Mouse (Mus musculus) embryonic facial prominence, embryonic 13.5 days (tissue): ENCODE measurements around the gene Fgfr2. TPM values are rescaled to one million over a fixed set of nuclear protein-coding genes. Genes with fewer than 3 reads are reported as not detected.

Experiments used
- ATAC-seq: fragments of 200-750 bp; cut with Nextera tagmentation; 2 replicates; pipeline ENCODE4 v1.8.0; 2017; ENCODE audit warnings: low read depth; ENCODE audit not compliant: insufficient number of reproducible peaks, insufficient read depth, low FRiP score, low TSS enrichment
- H3K27ac ChIP-seq: fragments of 300-500 bp; sonication (generic); 2 replicates; pipeline ENCODE4 v1.5.1; 2015; ENCODE audit warnings: moderate library complexity, mild to moderate bottlenecking, inconsistent platforms
- H3K27me3 ChIP-seq: fragments of 300-500 bp; sonication (generic); 2 replicates; pipeline ENCODE4 v1.6.1; 2015; ENCODE audit warnings: mild to moderate bottlenecking, inconsistent platforms
- H3K36me3 ChIP-seq: fragments of 300-500 bp; sonication (generic); 2 replicates; pipeline ENCODE4 v1.6.1; 2015; ENCODE audit warnings: mild to moderate bottlenecking, inconsistent platforms
- H3K4me1 ChIP-seq: fragments of 300-500 bp; sonication (generic); 2 replicates; pipeline ENCODE4 v1.6.1; 2015; ENCODE audit warnings: inconsistent platforms
- H3K4me2 ChIP-seq: fragments of 300-500 bp; sonication (generic); 2 replicates; pipeline ENCODE4 v1.6.1; 2015; ENCODE audit warnings: moderate library complexity, mild to moderate bottlenecking, inconsistent platforms
- H3K4me3 ChIP-seq: fragments of 300-500 bp; sonication (generic); 2 replicates; pipeline ENCODE4 v1.5.1; 2015; ENCODE audit warnings: mild to moderate bottlenecking, inconsistent platforms
- H3K9ac ChIP-seq: fragments of 300-500 bp; sonication (generic); 2 replicates; pipeline ENCODE4 v1.6.1; 2015; ENCODE audit warnings: mild to moderate bottlenecking, inconsistent platforms
- H3K9me3 ChIP-seq: fragments of 300-500 bp; sonication (generic); 2 replicates; pipeline ENCODE4 v1.6.1; 2016; ENCODE audit warnings: inconsistent platforms
- WGBS: fragments of 180-500 bp; shearing (Covaris S2); methylation state at CpG from one replicate; pipeline ENCODE4 v1.1.7; 2015; ENCODE audit warnings: mixed read lengths; 5-methylcytosine and 5-hydroxymethylcytosine counted together
- polyA plus RNA-seq: library from polyadenylated mRNA; unstranded; fragments of >200 nt; fragmentation: Nextera tagmentation; extraction: Ambion mirVana; gene quantifications from 2 replicates; pipeline ENCODE4 v1.2.1, GENCODE M21; 2015

The Fgfr2 gene
- polyA plus RNA-seq, 1 experiment from 2014 or later, result 174 TPM

DNA sequence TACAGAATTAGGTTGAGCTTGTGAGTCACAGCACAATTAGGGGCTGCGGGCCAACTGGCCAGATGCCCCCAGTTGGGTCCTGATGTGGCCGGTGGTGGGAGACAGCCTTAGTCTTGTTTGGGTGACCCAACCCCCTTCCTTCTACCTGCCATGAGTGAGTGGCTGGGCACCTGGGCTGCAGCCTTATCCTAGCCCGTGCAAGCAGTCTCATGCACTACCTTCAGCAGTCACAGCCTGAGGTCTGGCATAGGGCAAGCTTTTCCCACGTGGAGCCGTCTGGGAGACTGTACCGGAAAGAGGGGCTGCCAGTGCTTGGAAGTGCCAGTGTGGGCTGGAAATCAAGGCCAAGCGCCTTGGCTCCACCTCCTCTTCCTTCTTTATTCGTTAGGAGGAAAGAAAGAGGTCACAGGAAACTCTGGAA lies 2173.8 kb downstream of the Fgfr2 start:
- Histone ChIP-seq H3K27me3 (no peaks in the 10 kb centered on the region), H3K9ac (no peak overlapping the region), H3K4me1 (peaks cover 10% of the 10 kb centered on the region), H3K4me2 (no peak overlapping the region), H3K36me3 (no peaks in the 10 kb centered on the region), H3K9me3 (no peaks in the 10 kb centered on the region), H3K4me3 (no peak overlapping the region), H3K27ac (peak overlapping the region; percentile 4; the same call in 1 of the 2 replicates)
- WGBS, result 38% methylated on average over 8 of the region's 8 CpGs
- peak; percentile 68; the same call in 1 of the 2 replicates for ATAC-seq

GRCm38 (mm10) chr7:130948563-130949208 lies 2174.5 kb downstream of the Fgfr2 start:
- Histone ChIP-seq H3K27ac (peak overlapping the region; percentile 68; the same call in 1 of the 2 replicates), H3K4me1 (peaks cover 10% of the 10 kb centered on the region), H3K27me3 (no peaks in the 10 kb centered on the region), H3K9ac (no peak overlapping the region), H3K9me3 (no peaks in the 10 kb centered on the region), H3K36me3 (no peaks in the 10 kb centered on the region), H3K4me2 (no peak overlapping the region), H3K4me3 (no peak overlapping the region)
- WGBS, result 47% methylated on average over 5 of the region's 5 CpGs
- ATAC-seq, result no peak

DNA sequence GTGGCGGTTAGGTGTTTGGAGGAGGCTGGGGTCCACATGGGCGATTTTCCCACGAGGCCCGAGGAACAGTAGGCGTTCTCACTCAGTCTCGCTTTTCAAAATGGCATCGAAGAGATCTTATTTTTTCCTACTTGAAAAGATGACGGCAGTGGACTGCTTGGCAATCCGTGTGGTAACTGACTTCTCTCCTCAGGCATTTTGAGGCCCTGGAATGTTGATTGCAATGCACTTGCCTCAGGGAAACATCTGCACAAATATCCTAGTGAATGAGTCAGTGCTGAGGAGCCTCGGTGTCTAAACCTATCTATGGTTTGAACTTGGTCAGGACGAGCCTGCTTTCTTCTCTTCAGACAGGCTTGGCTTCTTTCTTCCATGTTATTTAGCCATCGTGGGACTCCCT lies 2176.8 kb downstream of the Fgfr2 start:
- no peaks in the 10 kb centered on the region for H3K27me3 ChIP-seq
- H3K9ac ChIP-seq, result no peak overlapping the region
- no peaks in the 10 kb centered on the region for H3K9me3 ChIP-seq
- no peak overlapping the region for H3K4me2 ChIP-seq
- WGBS, result 69% methylated on average over 12 of the region's 12 CpGs
- H3K4me3 ChIP-seq, result no peak overlapping the region
- no peak for ATAC-seq
- no peak overlapping the region for H3K27ac ChIP-seq
- H3K4me1 ChIP-seq, result peaks cover 10% of the 10 kb centered on the region
- H3K36me3 ChIP-seq, result no peaks in the 10 kb centered on the region

DNA sequence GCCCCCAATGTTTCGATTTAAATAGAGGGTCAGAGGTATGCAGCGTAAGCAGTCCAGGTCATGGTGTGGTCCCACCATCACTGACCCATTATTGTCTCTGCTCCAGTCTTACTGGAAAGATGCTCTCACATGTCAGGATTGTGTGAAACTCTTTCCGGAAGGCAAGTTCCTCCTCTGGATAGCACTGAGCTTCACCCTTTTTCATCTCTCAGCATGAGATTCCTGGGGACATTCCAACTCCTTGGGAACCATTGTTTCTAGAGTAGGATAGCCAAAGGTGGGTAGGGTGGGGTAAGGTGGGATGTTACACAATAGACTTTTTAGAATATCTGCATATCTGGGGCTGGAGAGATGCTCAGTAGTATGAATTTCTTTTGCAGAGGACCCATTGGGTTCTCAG lies 2177.4 kb downstream of the Fgfr2 start:
- H3K4me2 ChIP-seq, result no peak overlapping the region
- no peaks in the 10 kb centered on the region for H3K27me3 ChIP-seq
- H3K9me3 ChIP-seq, result no peaks in the 10 kb centered on the region
- H3K9ac ChIP-seq, result no peak overlapping the region
- no peaks in the 10 kb centered on the region for H3K36me3 ChIP-seq
- H3K4me3 ChIP-seq, result no peak overlapping the region
- 93% methylated on average over 3 of the region's 3 CpGs for WGBS
- H3K27ac ChIP-seq, result no peak overlapping the region
- peaks cover 10% of the 10 kb centered on the region for H3K4me1 ChIP-seq
- ATAC-seq, result no peak

GRCm38 (mm10) chr7:130944766-130945475 lies 2178.2 kb downstream of the Fgfr2 start:
- Histone ChIP-seq H3K36me3 (no peaks in the 10 kb centered on the region), H3K4me3 (no peak overlapping the region), H3K4me1 (peaks cover 10% of the 10 kb centered on the region), H3K9ac (no peak overlapping the region), H3K27me3 (peaks cover 3% of the 10 kb centered on the region; the same call in 1 of the 2 replicates), H3K9me3 (no peaks in the 10 kb centered on the region), H3K4me2 (no peak overlapping the region), H3K27ac (no peak overlapping the region)
- no peak for ATAC-seq
- WGBS, result 90% methylated on average over 11 of the region's 11 CpGs

- peaks cover 16% of the 10 kb centered on the region for H3K27me3 ChIP-seq
- 84% methylated on average over 9 of the region's 9 CpGs for WGBS
- no peak for ATAC-seq
These were observed 2179.8 kb downstream of the Fgfr2 start for GRCm38 (mm10) chr7:130943280-130943895.

DNA sequence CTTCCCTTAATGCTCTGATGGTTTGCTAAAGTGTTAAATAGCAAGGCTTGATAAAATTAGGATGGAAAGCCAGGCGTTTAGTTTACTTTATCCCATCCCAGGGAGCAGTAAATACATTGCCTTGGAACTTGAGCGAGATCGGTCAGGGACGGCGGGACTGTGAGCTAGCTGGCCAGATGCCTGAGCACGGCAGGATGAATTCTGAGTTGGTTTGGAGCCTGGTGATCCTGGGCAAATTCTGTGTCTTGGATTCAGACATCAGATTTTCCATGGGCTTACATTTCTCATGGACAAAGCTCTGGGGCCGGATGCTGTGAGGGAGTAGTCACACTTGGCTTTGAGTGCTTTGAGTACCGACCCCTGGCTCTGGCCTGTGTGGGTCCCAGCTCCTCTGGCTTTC lies 2182.4 kb downstream of the Fgfr2 start:
- Histone ChIP-seq H3K27me3 (peaks cover 43% of the 10 kb centered on the region), H3K9ac (no peak overlapping the region), H3K27ac (no peak overlapping the region), H3K4me2 (no peak overlapping the region), H3K4me3 (no peak overlapping the region), H3K36me3 (no peaks in the 10 kb centered on the region), H3K4me1 (peaks cover 13% of the 10 kb centered on the region), H3K9me3 (no peaks in the 10 kb centered on the region)
- 85% methylated on average over 8 of the region's 8 CpGs for WGBS
- ATAC-seq, result no peak

More at GRCm38 (mm10) chr7:130943280-130943895, 2179.8 kb downstream of the Fgfr2 start:
- no peaks in the 10 kb centered on the region for H3K9me3 ChIP-seq
- no peak overlapping the region for H3K9ac ChIP-seq
- no peak overlapping the region for H3K4me3 ChIP-seq
- H3K27ac ChIP-seq, result no peak overlapping the region
- H3K36me3 ChIP-seq, result no peaks in the 10 kb centered on the region
- H3K4me2 ChIP-seq, result no peak overlapping the region
- H3K4me1 ChIP-seq, result no peaks in the 10 kb centered on the region

GRCm38 (mm10) chr7:130938896-130939295 lies 2184.3 kb downstream of the Fgfr2 start:
- H3K4me2 ChIP-seq, result no peak overlapping the region
- no peaks in the 10 kb centered on the region for H3K9me3 ChIP-seq
- no peak overlapping the region for H3K9ac ChIP-seq
- no peak overlapping the region for H3K4me3 ChIP-seq
- no peak overlapping the region for H3K27ac ChIP-seq
- peaks cover 20% of the 10 kb centered on the region for H3K4me1 ChIP-seq
- 87% methylated on average over 8 of the region's 8 CpGs for WGBS
- ATAC-seq, result no peak
- peaks cover 61% of the 10 kb centered on the region for H3K27me3 ChIP-seq
- H3K36me3 ChIP-seq, result no peaks in the 10 kb centered on the region

- peaks cover 70% of the 10 kb centered on the region for H3K27me3 ChIP-seq
- no peak overlapping the region for H3K9ac ChIP-seq
- H3K9me3 ChIP-seq, result no peaks in the 10 kb centered on the region
- no peak overlapping the region for H3K4me2 ChIP-seq
- H3K4me3 ChIP-seq, result no peak overlapping the region
- 66% methylated on average over 4 of the region's 4 CpGs for WGBS
- ATAC-seq, result no peak
- no peak overlapping the region for H3K27ac ChIP-seq
- H3K4me1 ChIP-seq, result peaks cover 20% of the 10 kb centered on the region
- no peaks in the 10 kb centered on the region for H3K36me3 ChIP-seq
These were observed 2185.1 kb downstream of the Fgfr2 start for GRCm38 (mm10) chr7:130938005-130938404.

- no peak for ATAC-seq
- H3K4me2 ChIP-seq, result peak overlapping the region; percentile 92
- H3K36me3 ChIP-seq, result no peaks in the 10 kb centered on the region
- 30% methylated on average over 12 of the region's 12 CpGs for WGBS
- H3K4me3 ChIP-seq, result peak overlapping the region; percentile 56
- H3K9ac ChIP-seq, result no peak overlapping the region
- peaks cover 20% of the 10 kb centered on the region for H3K4me1 ChIP-seq
- H3K9me3 ChIP-seq, result no peaks in the 10 kb centered on the region
- H3K27me3 ChIP-seq, result peaks cover 73% of the 10 kb centered on the region
- no peak overlapping the region for H3K27ac ChIP-seq
These were observed 2185.8 kb downstream of the Fgfr2 start for GRCm38 (mm10) chr7:130937266-130937841.

- peaks cover 20% of the 10 kb centered on the region for H3K4me1 ChIP-seq
These were observed 2186.6 kb downstream of the Fgfr2 start for GRCm38 (mm10) chr7:130936472-130936951.

More at GRCm38 (mm10) chr7:130936472-130936951, 2186.6 kb downstream of the Fgfr2 start:
- WGBS, result under 1% methylated on average over 49 of the region's 49 CpGs
- Histone ChIP-seq H3K9ac (peak overlapping the region; percentile 71), H3K27ac (no peak overlapping the region), H3K9me3 (no peaks in the 10 kb centered on the region), H3K27me3 (peaks cover 73% of the 10 kb centered on the region), H3K4me2 (peak overlapping the region; percentile 92), H3K36me3 (no peaks in the 10 kb centered on the region), H3K4me3 (peak overlapping the region; percentile 56)
- peak; percentile 16; the same call in 1 of the 2 replicates for ATAC-seq
